Mouse (Mus musculus): ENCODE results near the gene Ubtd1. TPM values are rescaled to one million over a fixed set of nuclear protein-coding genes. Genes with fewer than 3 reads are reported as not detected.

The Ubtd1 gene
- polyA plus RNA-seq, 1 experiment from 2014 or later = 10.8 TPM

- 80% methylated on average over 6 of the region's 6 CpGs for WGBS
- no peaks in the 10 kb centered on the region for H3K4me1 ChIP-seq (replicated peaks)
- 0 out of 2 replicates have a peak overlapping the region, but pooled peaks have one; percentile 15 for H3K9ac ChIP-seq
- H3K27me3 ChIP-seq = no peaks in the 10 kb centered on the region
- H3K4me3 ChIP-seq = no peak overlapping the region
- no peak overlapping the region for H3K4me2 ChIP-seq
- H3K27ac ChIP-seq = no peak overlapping the region
- ATAC-seq (ENCODE audit: low FRiP score) = no peak
- H3K9me3 ChIP-seq = no peaks in the 10 kb centered on the region
- no peaks in the 10 kb centered on the region for H3K36me3 ChIP-seq
These were observed 75.3 kb downstream of the Ubtd1 start for GRCm38 (mm10) chr19:42056719-42057409.

- H3K4me2 ChIP-seq = no peak overlapping the region
- H3K9ac ChIP-seq = no peak overlapping the region
- no peaks in the 10 kb centered on the region for H3K9me3 ChIP-seq
- no peaks in the 10 kb centered on the region for H3K36me3 ChIP-seq
- H3K27ac ChIP-seq = no peak overlapping the region
- no peak for ATAC-seq (ENCODE audit: low FRiP score)
- 67% methylated on average over 7 of the region's 7 CpGs for WGBS
- no peaks in the 10 kb centered on the region for H3K27me3 ChIP-seq
- H3K4me1 ChIP-seq (replicated peaks) = no peaks in the 10 kb centered on the region
- H3K4me3 ChIP-seq = no peak overlapping the region
These were observed 76.9 kb downstream of the Ubtd1 start for GRCm38 (mm10) chr19:42058426-42058825.

GRCm38 (mm10) chr19:42061443-42061842 is 79.9 kb downstream of the Ubtd1 start:
- Histone ChIP-seq H3K4me2 (no peak overlapping the region), H3K27ac (no peak overlapping the region), H3K36me3 (no peaks in the 10 kb centered on the region), H3K27me3 (no peaks in the 10 kb centered on the region), H3K4me3 (no peak overlapping the region), H3K9me3 (no peaks in the 10 kb centered on the region), H3K9ac (no peak overlapping the region), H3K4me1 (replicated peaks) (no peaks in the 10 kb centered on the region)
- no peak for ATAC-seq (ENCODE audit: low FRiP score)
- WGBS = 93% methylated on average over 7 of the region's 7 CpGs

GRCm38 (mm10) chr19:42068441-42069240 is 87.1 kb downstream of the Ubtd1 start:
- H3K4me1 ChIP-seq (replicated peaks) = no peaks in the 10 kb centered on the region
- no peaks in the 10 kb centered on the region for H3K27me3 ChIP-seq
- H3K36me3 ChIP-seq = peaks cover 8% of the 10 kb centered on the region
- H3K4me2 ChIP-seq = no peak overlapping the region
- no peak overlapping the region for H3K4me3 ChIP-seq
- no peak overlapping the region for H3K9ac ChIP-seq
- ATAC-seq (ENCODE audit: low FRiP score) = no peak
- H3K9me3 ChIP-seq = no peaks in the 10 kb centered on the region
- H3K27ac ChIP-seq = no peak overlapping the region
- 84% methylated on average over 11 of the region's 11 CpGs for WGBS

GRCm38 (mm10) chr19:42069241-42069525 is 87.6 kb downstream of the Ubtd1 start:
- no peak overlapping the region for H3K4me3 ChIP-seq
- ATAC-seq (ENCODE audit: low FRiP score) = no peak
- H3K27ac ChIP-seq = no peak overlapping the region
- no peaks in the 10 kb centered on the region for H3K27me3 ChIP-seq
- no peak overlapping the region for H3K9ac ChIP-seq
- H3K4me1 ChIP-seq (replicated peaks) = no peaks in the 10 kb centered on the region
- no peak overlapping the region for H3K4me2 ChIP-seq
- peaks cover 13% of the 10 kb centered on the region for H3K36me3 ChIP-seq
- WGBS = 65% methylated on average over 6 of the region's 6 CpGs
- no peaks in the 10 kb centered on the region for H3K9me3 ChIP-seq

- 78% methylated on average over 7 of the region's 7 CpGs for WGBS
- Histone ChIP-seq H3K9ac (no peak overlapping the region), H3K27ac (no peak overlapping the region), H3K36me3 (peaks cover 33% of the 10 kb centered on the region), H3K4me2 (no peak overlapping the region), H3K9me3 (no peaks in the 10 kb centered on the region), H3K4me3 (no peak overlapping the region), H3K4me1 (replicated peaks) (no peaks in the 10 kb centered on the region), H3K27me3 (no peaks in the 10 kb centered on the region)
- ATAC-seq (ENCODE audit: low FRiP score) = no peak
These were observed 89.7 kb downstream of the Ubtd1 start for GRCm38 (mm10) chr19:42071221-42071620.

GRCm38 (mm10) chr19:42071886-42072608 is 90.5 kb downstream of the Ubtd1 start:
- no peaks in the 10 kb centered on the region for H3K27me3 ChIP-seq
- H3K4me1 ChIP-seq (replicated peaks) = no peaks in the 10 kb centered on the region
- H3K9me3 ChIP-seq = no peaks in the 10 kb centered on the region
- H3K36me3 ChIP-seq = peaks cover 40% of the 10 kb centered on the region
- no peak overlapping the region for H3K4me2 ChIP-seq
- WGBS = 84% methylated on average over 15 of the region's 15 CpGs
- no peak overlapping the region for H3K4me3 ChIP-seq
- H3K9ac ChIP-seq = no peak overlapping the region
- H3K27ac ChIP-seq = no peak overlapping the region
- ATAC-seq (ENCODE audit: low FRiP score) = no peak

GRCm38 (mm10) chr19:42072802-42073201 is 91.2 kb downstream of the Ubtd1 start:
- no peak overlapping the region for H3K27ac ChIP-seq
- H3K4me3 ChIP-seq = no peak overlapping the region
- no peaks in the 10 kb centered on the region for H3K27me3 ChIP-seq
- WGBS = 86% methylated on average over 7 of the region's 7 CpGs
- H3K4me2 ChIP-seq = no peak overlapping the region
- H3K36me3 ChIP-seq = peaks cover 47% of the 10 kb centered on the region
- no peaks in the 10 kb centered on the region for H3K9me3 ChIP-seq
- H3K9ac ChIP-seq = no peak overlapping the region
- H3K4me1 ChIP-seq (replicated peaks) = no peaks in the 10 kb centered on the region
- no peak for ATAC-seq (ENCODE audit: low FRiP score)

GRCm38 (mm10) chr19:42075051-42075450 is 93.5 kb downstream of the Ubtd1 start:
- H3K27me3 ChIP-seq = no peaks in the 10 kb centered on the region
- no peaks in the 10 kb centered on the region for H3K9me3 ChIP-seq
- no peak overlapping the region for H3K27ac ChIP-seq
- no peak for ATAC-seq (ENCODE audit: low FRiP score)
- no peak overlapping the region for H3K9ac ChIP-seq
- H3K4me1 ChIP-seq (replicated peaks) = no peaks in the 10 kb centered on the region
- H3K4me3 ChIP-seq = no peak overlapping the region
- H3K36me3 ChIP-seq = peaks cover 59% of the 10 kb centered on the region
- WGBS = 87% methylated on average over 2 of the region's 2 CpGs
- no peak overlapping the region for H3K4me2 ChIP-seq

- 89% methylated on average over 16 of the region's 16 CpGs for WGBS
- Histone ChIP-seq H3K27ac (no peak overlapping the region), H3K36me3 (peaks cover 54% of the 10 kb centered on the region), H3K4me3 (no peak overlapping the region), H3K4me2 (no peak overlapping the region), H3K27me3 (no peaks in the 10 kb centered on the region), H3K9ac (no peak overlapping the region), H3K9me3 (no peaks in the 10 kb centered on the region), H3K4me1 (replicated peaks) (no peaks in the 10 kb centered on the region)
- ATAC-seq (ENCODE audit: low FRiP score) = no peak
These were observed 94.4 kb downstream of the Ubtd1 start for GRCm38 (mm10) chr19:42075992-42076391.

- H3K4me3 ChIP-seq = no peak overlapping the region
- no peaks in the 10 kb centered on the region for H3K9me3 ChIP-seq
- no peak overlapping the region for H3K4me2 ChIP-seq
- peaks cover 52% of the 10 kb centered on the region for H3K36me3 ChIP-seq
- no peak overlapping the region for H3K9ac ChIP-seq
- H3K27ac ChIP-seq = no peak overlapping the region
- WGBS = 98% methylated on average over 8 of the region's 8 CpGs
- no peaks in the 10 kb centered on the region for H3K27me3 ChIP-seq
- no peaks in the 10 kb centered on the region for H3K4me1 ChIP-seq (replicated peaks)
- ATAC-seq (ENCODE audit: low FRiP score) = no peak
These were observed 97.0 kb downstream of the Ubtd1 start for GRCm38 (mm10) chr19:42078566-42078965.

- WGBS = 96% methylated on average over 12 of the region's 12 CpGs
- Histone ChIP-seq H3K9me3 (no peaks in the 10 kb centered on the region), H3K4me2 (no peak overlapping the region), H3K9ac (no peak overlapping the region), H3K36me3 (peaks cover 48% of the 10 kb centered on the region), H3K4me1 (replicated peaks) (no peaks in the 10 kb centered on the region), H3K27ac (no peak overlapping the region), H3K4me3 (no peak overlapping the region), H3K27me3 (no peaks in the 10 kb centered on the region)
- ATAC-seq (ENCODE audit: low FRiP score) = no peak
These were observed 97.4 kb downstream of the Ubtd1 start for GRCm38 (mm10) chr19:42079006-42079405.
